Mouse (Mus musculus) macrophage (primary cell): ENCODE results near the gene Phlda2. TPM values are rescaled to one million over a fixed set of nuclear protein-coding genes. Genes with fewer than 3 reads are reported as not detected.

Experiments used
- H3K27ac ChIP-seq: fragments of 350-480 bp; formaldehyde crosslinking; 2 replicates; pipeline ENCODE4 v1.9.0; 2021
- H3K36me3 ChIP-seq: fragments of 350-480 bp; formaldehyde crosslinking; 2 replicates; pipeline ENCODE4 v1.9.0; 2021; ENCODE audit errors: inconsistent target
- H3K4me3 ChIP-seq: fragments of 350-480 bp; formaldehyde crosslinking; 2 replicates; pipeline ENCODE4 v1.9.0; 2021; ENCODE audit errors: inconsistent target
- H3K79me2 ChIP-seq: fragments of 350-480 bp; formaldehyde crosslinking; 2 replicates; pipeline ENCODE4 v1.9.0; 2021; ENCODE audit errors: inconsistent target
- WGBS: methylation state at CpG from one replicate; pipeline ENCODE4 v1.1.7; 2026; ENCODE audit warnings: inconsistent platforms; ENCODE audit not compliant: missing documents; 5-methylcytosine and 5-hydroxymethylcytosine counted together
- polyA plus RNA-seq: library from polyadenylated mRNA; stranded (reverse); fragments of 250-400 nt; gene quantifications from 3 replicates; pipeline ENCODE4 v1.2.4, GENCODE M21; 2018; ENCODE audit warnings: inconsistent platforms

Phlda2 gene
- polyA plus RNA-seq, 1 experiment from 2014 or later = not detected

GRCm38 (mm10) chr7:143511335-143511712 lies 8.4 kb upstream of the Phlda2 start:
- no peaks in the 10 kb centered on the region for H3K79me2 ChIP-seq
- H3K27ac ChIP-seq = no peak overlapping the region
- peaks cover 20% of the 10 kb centered on the region for H3K36me3 ChIP-seq
- no peak overlapping the region for H3K4me3 ChIP-seq

- H3K36me3 ChIP-seq = peaks cover 20% of the 10 kb centered on the region
- WGBS = 81% methylated on average over 3 of the region's 3 CpGs
- H3K79me2 ChIP-seq = no peaks in the 10 kb centered on the region
- H3K4me3 ChIP-seq = no peak overlapping the region
- H3K27ac ChIP-seq = no peak overlapping the region
Measured at GRCm38 (mm10) chr7:143510593-143511334, 7.8 kb upstream of the Phlda2 start.

- no peak overlapping the region for H3K4me3 ChIP-seq
- H3K79me2 ChIP-seq = no peaks in the 10 kb centered on the region
- whole genome bisulfite sequencing = 76% methylated on average over 1 of the region's 1 CpGs
- H3K27ac ChIP-seq = no peak overlapping the region
- H3K36me3 ChIP-seq = peaks cover 12% of the 10 kb centered on the region
Measured at GRCm38 (mm10) chr7:143509566-143509965, 6.6 kb upstream of the Phlda2 start.

- Histone ChIP-seq H3K79me2 (no peaks in the 10 kb centered on the region), H3K27ac (no peak overlapping the region), H3K4me3 (no peak overlapping the region), H3K36me3 (no peaks in the 10 kb centered on the region)
- 51% methylated on average over 7 of the region's 7 CpGs for WGBS
Measured at GRCm38 (mm10) chr7:143506675-143507074, 3.7 kb upstream of the Phlda2 start.

DNA sequence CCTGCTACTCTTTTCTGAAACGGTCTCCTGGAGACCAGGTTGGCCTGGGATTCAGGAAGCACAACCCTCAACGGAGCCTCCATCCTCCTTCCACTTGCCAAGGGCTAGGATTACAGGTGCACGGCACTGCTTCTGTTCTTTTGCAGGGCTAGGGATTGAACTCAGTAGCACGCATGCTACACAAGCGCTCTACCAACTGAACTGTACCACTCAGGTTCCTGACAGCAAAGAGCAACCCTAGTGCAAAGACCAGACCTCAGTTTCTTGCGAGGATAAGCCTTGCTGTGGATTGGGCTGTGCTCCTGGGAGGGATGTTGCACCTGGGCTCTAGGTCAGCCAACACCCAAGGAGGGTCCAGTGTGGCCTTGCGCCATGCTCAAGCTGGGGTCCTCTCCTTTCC lies 3.3 kb upstream of the Phlda2 start:
- no peaks in the 10 kb centered on the region for H3K79me2 ChIP-seq
- H3K4me3 ChIP-seq = no peak overlapping the region
- 77% methylated on average over 7 of the region's 7 CpGs for WGBS
- H3K36me3 ChIP-seq = no peaks in the 10 kb centered on the region
- H3K27ac ChIP-seq = no peak overlapping the region

DNA sequence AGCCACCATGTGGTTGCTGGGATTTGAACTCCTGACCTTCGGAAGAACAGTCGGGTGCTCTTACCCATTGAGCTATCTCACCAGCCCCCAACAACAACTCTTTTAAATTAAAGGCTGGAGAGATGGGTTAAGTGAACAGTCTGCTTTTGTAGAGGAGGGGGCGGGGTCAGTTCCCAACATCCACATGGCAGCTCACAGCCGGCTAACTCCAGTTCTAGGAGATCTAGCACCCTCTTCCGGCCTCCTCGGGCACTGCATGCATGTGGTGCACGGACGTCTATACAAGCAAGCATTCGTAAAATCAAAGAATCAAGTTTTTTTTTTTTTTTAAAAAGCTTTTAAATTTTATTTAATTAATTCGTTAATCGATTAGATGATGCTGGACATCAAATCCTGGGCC lies 2.9 kb upstream of the Phlda2 start:
- Histone ChIP-seq H3K4me3 (no peak overlapping the region), H3K36me3 (no peaks in the 10 kb centered on the region), H3K27ac (no peak overlapping the region), H3K79me2 (no peaks in the 10 kb centered on the region)
- 25% methylated on average over 10 of the region's 11 CpGs for WGBS

DNA sequence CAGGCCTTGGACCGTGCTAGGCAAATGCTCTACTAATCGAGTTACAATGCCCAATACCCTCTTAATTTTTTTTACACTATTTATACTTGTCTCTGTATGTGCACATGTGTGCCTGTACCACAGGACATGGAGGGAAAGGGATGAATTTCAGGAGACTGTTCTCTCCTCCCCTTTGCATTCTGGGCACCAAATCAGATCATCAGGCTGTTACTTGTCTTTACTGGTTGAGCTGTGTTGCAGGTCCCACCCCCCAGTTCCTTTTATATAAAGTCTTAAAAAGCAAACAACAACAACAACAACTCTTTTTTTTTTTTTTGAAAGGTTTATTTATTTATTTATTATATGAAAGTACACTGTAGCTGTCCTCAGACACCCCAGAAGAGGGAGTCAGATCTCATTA lies 2.5 kb upstream of the Phlda2 start:
- WGBS = 76% methylated on average over 2 of the region's 2 CpGs
- Histone ChIP-seq H3K4me3 (no peak overlapping the region), H3K79me2 (no peaks in the 10 kb centered on the region), H3K36me3 (no peaks in the 10 kb centered on the region), H3K27ac (no peak overlapping the region)

DNA sequence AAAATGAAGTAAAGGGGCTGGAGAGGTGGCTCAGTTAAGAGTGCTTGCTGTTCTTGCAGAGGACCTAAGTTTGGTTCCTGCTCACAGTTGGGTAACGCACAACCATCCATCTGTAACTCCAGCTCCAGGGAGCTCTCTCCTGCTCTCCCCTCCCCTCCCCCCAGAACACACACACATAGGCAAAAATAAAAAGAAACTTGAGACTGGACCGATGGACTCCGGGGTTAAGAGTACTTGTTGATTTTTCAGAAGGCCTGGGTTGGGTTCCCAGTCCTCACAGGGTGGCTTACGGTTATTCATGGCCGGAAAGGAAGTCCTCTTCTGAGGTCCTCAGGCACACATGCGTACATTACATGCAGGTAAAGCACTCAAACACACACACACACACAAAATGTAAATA lies 976 bp upstream of the Phlda2 start:
- Histone ChIP-seq H3K4me3 (no peak overlapping the region), H3K36me3 (no peaks in the 10 kb centered on the region), H3K79me2 (no peaks in the 10 kb centered on the region), H3K27ac (no peak overlapping the region)
- 92% methylated on average over 6 of the region's 6 CpGs for WGBS

GRCm38 (mm10) chr7:143501643-143502417 lies 1.1 kb downstream of the Phlda2 start:
- 5% methylated on average over 55 of the region's 55 CpGs for WGBS
- Histone ChIP-seq H3K36me3 (no peaks in the 10 kb centered on the region), H3K4me3 (no peak overlapping the region), H3K79me2 (no peaks in the 10 kb centered on the region), H3K27ac (no peak overlapping the region)

DNA sequence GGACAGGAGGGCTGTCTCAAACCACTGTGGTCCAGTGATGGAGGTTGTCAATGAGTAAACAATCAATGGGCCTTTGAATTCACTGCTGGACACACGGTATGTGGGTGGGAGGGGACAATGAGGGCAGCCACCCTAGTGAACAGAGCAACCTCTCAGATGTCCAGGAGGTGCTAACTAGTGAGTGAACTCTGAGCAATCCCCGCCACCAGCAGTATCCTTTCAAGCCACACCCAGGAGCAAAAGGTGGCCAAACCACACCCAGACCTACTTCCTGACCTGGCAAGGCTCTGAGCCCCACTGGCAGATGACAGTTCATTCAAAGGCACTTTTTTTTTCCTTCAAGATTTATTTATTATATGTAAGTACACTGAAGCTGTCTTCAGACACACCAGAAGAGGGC lies 2.0 kb downstream of the Phlda2 start:
- Histone ChIP-seq H3K27ac (no peak overlapping the region), H3K4me3 (no peak overlapping the region), H3K79me2 (no peaks in the 10 kb centered on the region), H3K36me3 (no peaks in the 10 kb centered on the region)
- WGBS = 64% methylated on average over 2 of the region's 2 CpGs

- 94% methylated on average over 4 of the region's 4 CpGs for whole genome bisulfite sequencing
- no peaks in the 10 kb centered on the region for H3K79me2 ChIP-seq
- H3K36me3 ChIP-seq = no peaks in the 10 kb centered on the region
- H3K27ac ChIP-seq = no peak overlapping the region
- H3K4me3 ChIP-seq = no peak overlapping the region
Measured at GRCm38 (mm10) chr7:143498584-143498983, 4.4 kb downstream of the Phlda2 start.

DNA sequence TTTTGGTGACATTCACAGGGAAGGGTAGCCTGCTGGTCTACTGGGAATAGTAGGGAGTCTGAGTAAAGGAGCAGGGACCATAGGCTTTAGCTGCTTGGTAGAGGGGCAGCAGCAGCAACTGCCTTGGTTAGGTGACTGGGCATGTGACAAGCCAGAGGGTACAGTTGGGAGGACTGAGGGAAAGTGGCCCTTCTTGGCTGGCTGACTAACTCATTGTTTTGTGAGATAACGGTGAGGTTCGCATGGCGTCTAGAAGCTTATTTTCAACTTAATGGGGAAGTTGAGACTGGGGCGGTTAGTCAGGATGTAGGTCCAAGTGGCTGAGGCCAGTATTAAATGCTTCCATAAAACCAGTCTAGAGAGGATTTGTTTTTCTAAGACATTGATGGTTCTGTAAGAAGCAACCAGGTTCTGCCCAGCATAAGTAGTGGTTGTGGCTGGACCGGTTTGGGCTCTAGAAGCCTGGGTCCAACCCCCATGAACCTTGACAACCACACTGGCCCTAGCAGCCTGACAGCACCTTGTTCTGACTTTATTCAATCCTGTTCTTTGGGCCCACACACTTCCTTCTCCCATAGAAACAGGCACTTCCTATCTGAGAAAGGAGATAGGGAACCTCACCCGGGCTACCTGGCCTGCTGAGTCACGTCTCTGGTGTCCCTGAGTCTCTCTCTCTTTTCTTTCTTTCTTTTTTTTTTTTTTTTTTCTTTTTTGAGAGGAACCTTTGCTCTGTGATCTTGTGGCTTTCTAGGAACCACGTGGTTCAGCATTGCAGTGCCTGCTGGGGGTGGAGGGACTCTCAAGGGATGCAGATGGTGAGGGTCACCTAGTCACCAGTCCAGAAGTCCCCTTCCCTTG lies 7.6 kb downstream of the Phlda2 start:
- Histone ChIP-seq H3K27ac (no peak overlapping the region), H3K79me2 (no peaks in the 10 kb centered on the region), H3K4me3 (no peak overlapping the region), H3K36me3 (no peaks in the 10 kb centered on the region)
- WGBS = 3% methylated on average over 8 of the region's 8 CpGs

DNA sequence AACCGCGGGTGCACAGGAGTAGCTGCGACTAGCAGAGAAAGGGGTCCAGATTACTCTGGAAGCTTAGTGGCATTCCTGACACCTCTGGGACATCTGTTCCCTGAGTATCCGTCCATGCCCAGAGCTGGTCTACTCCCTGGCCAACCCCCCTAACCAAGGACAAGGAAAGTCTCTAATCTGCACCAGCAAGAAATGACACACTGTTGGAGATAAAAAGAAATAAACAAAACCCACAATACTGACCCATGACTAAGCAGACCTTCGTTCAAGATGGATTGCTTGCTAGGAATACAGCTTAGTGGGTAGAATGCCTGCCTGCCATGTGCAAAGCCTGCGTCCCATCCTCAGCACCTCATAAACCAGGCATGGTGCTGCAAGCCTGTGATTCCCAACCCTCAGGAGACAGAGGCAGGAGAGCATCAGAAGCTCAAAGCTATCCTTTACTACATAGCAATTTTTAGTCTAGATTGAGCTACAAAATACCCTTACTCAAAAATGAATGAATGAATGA lies 9.3 kb downstream of the Phlda2 start:
- Histone ChIP-seq H3K4me3 (no peak overlapping the region), H3K79me2 (no peaks in the 10 kb centered on the region), H3K27ac (no peak overlapping the region), H3K36me3 (no peaks in the 10 kb centered on the region)
- 89% methylated on average over 6 of the region's 6 CpGs for WGBS

- Histone ChIP-seq H3K4me3 (no peak overlapping the region), H3K27ac (no peak overlapping the region), H3K79me2 (no peaks in the 10 kb centered on the region), H3K36me3 (no peaks in the 10 kb centered on the region)
- 96% methylated on average over 6 of the region's 6 CpGs for WGBS
Measured at GRCm38 (mm10) chr7:143489735-143490134, 13.2 kb downstream of the Phlda2 start.

GRCm38 (mm10) chr7:143482541-143482940 lies 20.4 kb downstream of the Phlda2 start:
- 75% methylated on average over 6 of the region's 6 CpGs for WGBS
- Histone ChIP-seq H3K36me3 (no peaks in the 10 kb centered on the region), H3K4me3 (no peak overlapping the region), H3K79me2 (no peaks in the 10 kb centered on the region), H3K27ac (no peak overlapping the region)
